Mouse (Mus musculus): Measurements from ENCODE around the gene Ssbp2. TPM values are rescaled to one million over a fixed set of nuclear protein-coding genes. Genes with fewer than 3 reads are reported as not detected.

Gene Ssbp2
- polyA plus RNA-seq, 1 experiment from 2014 or later: 30.1 TPM

DNA sequence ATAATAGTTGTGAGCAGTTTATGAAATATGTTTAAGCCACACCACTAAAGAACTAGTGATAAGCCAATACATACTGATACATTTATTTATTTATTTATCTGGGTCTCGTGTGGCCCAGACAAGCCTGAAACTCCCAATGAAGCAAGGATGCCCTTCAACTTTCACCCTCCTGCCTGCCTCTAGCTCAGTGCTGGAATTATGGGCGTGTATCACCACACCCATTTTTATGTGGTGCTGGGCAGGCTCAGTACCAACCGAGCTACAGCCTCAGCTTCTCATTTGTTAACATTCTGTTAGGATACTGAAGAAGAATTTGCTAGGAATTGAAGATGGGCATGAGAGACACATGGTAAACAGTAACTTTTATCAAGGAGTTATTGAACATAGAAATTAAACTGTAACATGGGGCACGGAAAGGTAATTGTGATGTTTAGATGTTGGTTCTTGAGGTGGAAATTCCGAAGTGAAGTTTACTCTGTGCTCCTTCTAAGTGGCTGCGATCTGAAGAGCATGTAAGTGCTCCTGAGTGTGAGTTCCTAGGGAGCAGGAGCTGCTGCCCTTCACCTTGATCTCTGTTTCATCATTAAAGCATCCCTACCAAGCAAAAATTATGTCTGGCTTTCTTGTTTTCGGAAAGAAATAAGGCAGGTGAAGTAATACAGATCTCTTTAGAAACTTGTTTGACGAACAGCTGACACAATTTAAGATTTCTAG, 5.1 kb downstream of the Ssbp2 start:
- Histone ChIP-seq H3K4me2 (replicated peaks; ENCODE audit: low read depth) (no peak overlapping the region), H3K36me3 (ENCODE audit: control insufficient read depth, insufficient read depth) (no peaks in the 10 kb centered on the region), H3K9ac (ENCODE audit: low read depth, low read length) (no peak overlapping the region), H3K4me3 (ENCODE audit: low read depth, low read length) (no peak overlapping the region), H3K27me3 (replicated peaks; ENCODE audit: control insufficient read depth, insufficient read depth, low read length) (no peaks in the 10 kb centered on the region), H3K4me1 (replicated peaks; ENCODE audit: control insufficient read depth, insufficient read depth, low read length) (no peaks in the 10 kb centered on the region), H3K9me3 (ENCODE audit: control insufficient read depth) (no peaks in the 10 kb centered on the region), H3K27ac (ENCODE audit: low read depth, low read length) (no peak overlapping the region)
- WGBS: 66% methylated on average over 8 of the region's 8 CpGs
- no peak for TF ChIP-seq CTCF (IDR thresholded peaks at IDR 0.05; ENCODE audit: low read depth)
- no peak for ATAC-seq

DNA sequence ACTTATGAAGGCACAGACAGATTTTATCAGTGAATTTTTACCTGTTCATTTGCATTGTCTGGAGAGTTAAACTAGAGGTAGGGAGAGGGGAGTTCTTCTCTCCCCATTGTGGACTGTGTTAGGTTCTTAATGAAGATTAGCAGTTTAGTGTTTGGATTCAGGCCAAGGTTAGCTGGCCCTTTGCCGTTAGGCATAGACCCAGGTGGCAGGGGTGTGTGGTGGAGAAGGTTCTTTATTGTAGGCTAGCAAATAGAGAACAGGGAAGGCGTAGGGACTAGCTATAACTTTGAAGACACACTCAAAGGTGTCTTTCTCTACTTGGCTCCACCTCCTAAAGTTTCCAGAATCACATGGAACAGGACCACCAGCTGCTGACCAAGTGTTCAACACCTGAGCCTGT, 11.5 kb downstream of the Ssbp2 start:
- no peak overlapping the region for H3K9ac ChIP-seq (ENCODE audit: low read depth, low read length)
- H3K36me3 ChIP-seq (ENCODE audit: control insufficient read depth, insufficient read depth): no peaks in the 10 kb centered on the region
- WGBS: 54% methylated on average over 2 of the region's 2 CpGs
- H3K9me3 ChIP-seq (ENCODE audit: control insufficient read depth): no peaks in the 10 kb centered on the region
- no peak for ATAC-seq
- no peak overlapping the region for H3K4me3 ChIP-seq (ENCODE audit: low read depth, low read length)
- H3K27ac ChIP-seq (ENCODE audit: low read depth, low read length): no peak overlapping the region
- no peaks in the 10 kb centered on the region for H3K27me3 ChIP-seq (replicated peaks; ENCODE audit: control insufficient read depth, insufficient read depth, low read length)
- TF ChIP-seq CTCF (IDR thresholded peaks at IDR 0.05; ENCODE audit: low read depth): no peak
- H3K4me1 ChIP-seq (replicated peaks; ENCODE audit: control insufficient read depth, insufficient read depth, low read length): no peaks in the 10 kb centered on the region
- no peak overlapping the region for H3K4me2 ChIP-seq (replicated peaks; ENCODE audit: low read depth)

DNA sequence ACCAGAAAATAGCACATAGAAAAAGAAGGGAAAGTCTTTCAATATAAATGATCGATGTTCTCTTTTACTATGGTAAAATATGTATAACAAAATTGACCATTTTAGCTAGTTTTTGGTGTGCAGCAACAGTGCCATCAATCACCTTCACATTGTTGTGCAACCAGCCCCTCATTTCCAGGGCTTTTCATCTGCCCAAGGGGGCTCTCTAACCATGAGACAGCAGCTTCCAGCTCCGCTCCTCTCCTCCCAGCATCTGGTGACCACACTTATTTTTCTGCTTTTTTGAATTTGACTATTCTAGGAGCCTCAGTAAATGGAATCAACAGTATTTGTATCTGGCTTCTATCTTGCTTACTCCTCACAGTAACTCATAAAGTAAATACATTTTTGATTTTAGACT, 11.9 kb downstream of the Ssbp2 start:
- Histone ChIP-seq H3K4me3 (ENCODE audit: low read depth, low read length) (no peak overlapping the region), H3K4me1 (replicated peaks; ENCODE audit: control insufficient read depth, insufficient read depth, low read length) (no peaks in the 10 kb centered on the region), H3K9me3 (ENCODE audit: control insufficient read depth) (no peaks in the 10 kb centered on the region), H3K4me2 (replicated peaks; ENCODE audit: low read depth) (no peak overlapping the region), H3K9ac (ENCODE audit: low read depth, low read length) (no peak overlapping the region), H3K27ac (ENCODE audit: low read depth, low read length) (no peak overlapping the region), H3K27me3 (replicated peaks; ENCODE audit: control insufficient read depth, insufficient read depth, low read length) (no peaks in the 10 kb centered on the region), H3K36me3 (ENCODE audit: control insufficient read depth, insufficient read depth) (no peaks in the 10 kb centered on the region)
- WGBS: 90% methylated on average over 2 of the region's 2 CpGs
- no peak for TF ChIP-seq CTCF (IDR thresholded peaks at IDR 0.05; ENCODE audit: low read depth)
- no peak for ATAC-seq

GRCm38 (mm10) chr13:91473527-91473926, 13.4 kb downstream of the Ssbp2 start:
- Histone ChIP-seq H3K9ac (ENCODE audit: low read depth, low read length) (no peak overlapping the region), H3K36me3 (ENCODE audit: control insufficient read depth, insufficient read depth) (no peaks in the 10 kb centered on the region), H3K27ac (ENCODE audit: low read depth, low read length) (no peak overlapping the region), H3K27me3 (replicated peaks; ENCODE audit: control insufficient read depth, insufficient read depth, low read length) (no peaks in the 10 kb centered on the region), H3K9me3 (ENCODE audit: control insufficient read depth) (no peaks in the 10 kb centered on the region), H3K4me3 (ENCODE audit: low read depth, low read length) (no peak overlapping the region), H3K4me2 (replicated peaks; ENCODE audit: low read depth) (no peak overlapping the region), H3K4me1 (replicated peaks; ENCODE audit: control insufficient read depth, insufficient read depth, low read length) (no peaks in the 10 kb centered on the region)
- no peak for ATAC-seq
- no peak for TF ChIP-seq CTCF (IDR thresholded peaks at IDR 0.05; ENCODE audit: low read depth)
- WGBS: 66% methylated on average over 6 of the region's 6 CpGs

DNA sequence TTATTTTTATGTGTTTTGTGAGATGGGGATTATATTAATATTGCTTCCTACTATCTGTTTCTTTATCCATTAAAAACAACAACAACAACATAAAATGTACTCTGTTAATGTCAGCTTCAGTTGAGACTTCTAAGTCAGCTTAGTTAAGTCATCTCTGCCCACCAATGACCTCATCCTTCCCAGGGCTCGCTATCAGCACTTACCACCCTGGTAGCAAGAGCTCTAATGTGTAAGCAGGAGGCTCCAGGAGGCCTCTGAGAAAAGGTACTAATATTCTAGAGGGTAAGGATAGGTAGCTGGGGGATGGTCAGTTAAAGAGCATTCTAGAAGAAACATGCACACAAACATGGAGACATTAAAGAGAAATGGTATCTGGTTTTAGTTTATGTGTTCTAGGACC, 13.9 kb downstream of the Ssbp2 start:
- Histone ChIP-seq H3K27ac (ENCODE audit: low read depth, low read length) (no peak overlapping the region), H3K9me3 (ENCODE audit: control insufficient read depth) (no peaks in the 10 kb centered on the region), H3K4me3 (ENCODE audit: low read depth, low read length) (no peak overlapping the region), H3K9ac (ENCODE audit: low read depth, low read length) (no peak overlapping the region), H3K36me3 (ENCODE audit: control insufficient read depth, insufficient read depth) (no peaks in the 10 kb centered on the region), H3K4me1 (replicated peaks; ENCODE audit: control insufficient read depth, insufficient read depth, low read length) (no peaks in the 10 kb centered on the region), H3K27me3 (replicated peaks; ENCODE audit: control insufficient read depth, insufficient read depth, low read length) (no peaks in the 10 kb centered on the region), H3K4me2 (replicated peaks; ENCODE audit: low read depth) (no peak overlapping the region)
- no peak for TF ChIP-seq CTCF (IDR thresholded peaks at IDR 0.05; ENCODE audit: low read depth)
- ATAC-seq: no peak
- WGBS: 39% methylated on average over 1 of the region's 1 CpGs

DNA sequence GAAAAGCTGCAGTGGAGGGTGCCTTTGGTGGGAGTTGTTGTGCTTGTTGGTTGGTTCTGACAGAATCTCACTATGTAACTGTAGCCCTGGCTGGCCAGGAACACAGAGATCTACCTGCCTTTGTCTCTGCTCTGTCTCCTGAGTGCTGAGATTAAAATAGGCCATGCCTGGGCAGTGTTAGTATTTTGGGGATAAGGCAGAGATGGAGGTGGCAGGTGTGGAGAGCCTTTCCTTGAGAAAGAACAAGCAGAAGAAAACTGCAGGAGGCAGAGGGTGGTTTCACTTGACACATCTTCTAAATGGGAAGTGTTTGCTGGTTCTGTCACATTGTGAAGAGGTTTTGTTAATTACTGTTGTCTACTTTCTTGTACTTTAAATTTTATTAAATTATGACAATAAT, 15.8 kb downstream of the Ssbp2 start:
- no peak for ATAC-seq

More for the DNA sequence above, 15.8 kb downstream of the Ssbp2 start:
- Histone ChIP-seq H3K9ac (ENCODE audit: low read depth, low read length) (no peak overlapping the region), H3K4me3 (ENCODE audit: low read depth, low read length) (no peak overlapping the region), H3K27ac (ENCODE audit: low read depth, low read length) (no peak overlapping the region), H3K4me2 (replicated peaks; ENCODE audit: low read depth) (no peak overlapping the region), H3K4me1 (replicated peaks; ENCODE audit: control insufficient read depth, insufficient read depth, low read length) (no peaks in the 10 kb centered on the region), H3K36me3 (ENCODE audit: control insufficient read depth, insufficient read depth) (no peaks in the 10 kb centered on the region), H3K27me3 (replicated peaks; ENCODE audit: control insufficient read depth, insufficient read depth, low read length) (no peaks in the 10 kb centered on the region), H3K9me3 (ENCODE audit: control insufficient read depth) (no peaks in the 10 kb centered on the region)
- TF ChIP-seq CTCF (IDR thresholded peaks at IDR 0.05; ENCODE audit: low read depth): no peak
